Mouse (Mus musculus): ENCODE measurements around the gene Calr3. TPM values are rescaled to one million over a fixed set of nuclear protein-coding genes. Genes with fewer than 3 reads are reported as not detected.

The Calr3 gene
- polyA plus RNA-seq, 1 experiment from 2014 or later: 1.4 TPM

- no peak for ATAC-seq (ENCODE audit: low FRiP score, low read depth)
- H3K27ac ChIP-seq: no peak overlapping the region
- no peak overlapping the region for H3K4me3 ChIP-seq
- 54% methylated on average over 1 of the region's 1 CpGs for WGBS
- H3K4me2 ChIP-seq (replicated peaks): no peak overlapping the region
- H3K27me3 ChIP-seq: no peaks in the 10 kb centered on the region
- no peak overlapping the region for H3K9ac ChIP-seq
- H3K4me1 ChIP-seq: peaks cover 35% of the 10 kb centered on the region
- no peaks in the 10 kb centered on the region for H3K9me3 ChIP-seq
- H3K36me3 ChIP-seq: no peaks in the 10 kb centered on the region; the same call in 1 of the 2 replicates
Measured at GRCm38 (mm10) chr8:72422926-72423325, 20.7 kb downstream of the Calr3 start.

GRCm38 (mm10) chr8:72421362-72422335 is 22.0 kb downstream of the Calr3 start, which contains the start of gene Eps15l1:
Gene Eps15l1 (minus strand): TSS chr8:72421460.
- peak within 1 kb of the TSS; percentile 85 for H3K4me2 ChIP-seq (replicated peaks)
- no peaks in the 10 kb centered on the region; the same call in 1 of the 2 replicates for H3K36me3 ChIP-seq
- H3K27me3 ChIP-seq: no peaks in the 10 kb centered on the region
- peaks cover 48% of the 10 kb centered on the region for H3K4me1 ChIP-seq
- peak; percentile 97 for ATAC-seq (ENCODE audit: low FRiP score, low read depth)
- under 1% methylated on average over 48 of the region's 48 CpGs for WGBS
- H3K9me3 ChIP-seq: no peaks in the 10 kb centered on the region
- H3K9ac ChIP-seq: peak within 1 kb of the TSS; percentile 88
- peak within 1 kb of the TSS; percentile 83 for H3K4me3 ChIP-seq
- peak within 1 kb of the TSS; percentile 94 for H3K27ac ChIP-seq

GRCm38 (mm10) chr8:72420571-72421361 is 22.9 kb downstream of the Calr3 start:
- no peaks in the 10 kb centered on the region for H3K9me3 ChIP-seq
- peak overlapping the region; percentile 88 for H3K9ac ChIP-seq
- ATAC-seq (ENCODE audit: low FRiP score, low read depth): peak; percentile 54
- no peaks in the 10 kb centered on the region; the same call in 1 of the 2 replicates for H3K36me3 ChIP-seq
- peaks cover 53% of the 10 kb centered on the region for H3K4me1 ChIP-seq
- peak overlapping the region; percentile 77 for H3K27ac ChIP-seq
- peak overlapping the region; percentile 83 for H3K4me3 ChIP-seq
- H3K4me2 ChIP-seq (replicated peaks): peak overlapping the region; percentile 85
- 1% methylated on average over 52 of the region's 73 CpGs for WGBS
- no peaks in the 10 kb centered on the region for H3K27me3 ChIP-seq

GRCm38 (mm10) chr8:72418073-72418472 is 25.6 kb downstream of the Calr3 start:
- ATAC-seq (ENCODE audit: low FRiP score, low read depth): no peak
- Histone ChIP-seq H3K9ac (0 out of 2 replicates have a peak overlapping the region, but pooled peaks have one; percentile 26), H3K36me3 (peaks cover 9% of the 10 kb centered on the region)

GRCm38 (mm10) chr8:72415252-72415651 is 28.4 kb downstream of the Calr3 start:
- no peak overlapping the region for H3K9ac ChIP-seq
- H3K9me3 ChIP-seq: no peaks in the 10 kb centered on the region
- 72% methylated on average over 2 of the region's 2 CpGs for WGBS
- H3K4me1 ChIP-seq: peaks cover 55% of the 10 kb centered on the region
- no peak for ATAC-seq (ENCODE audit: low FRiP score, low read depth)
- peaks cover 21% of the 10 kb centered on the region for H3K36me3 ChIP-seq
- no peak overlapping the region for H3K4me2 ChIP-seq (replicated peaks)
- H3K4me3 ChIP-seq: no peak overlapping the region
- no peak overlapping the region for H3K27ac ChIP-seq
- no peaks in the 10 kb centered on the region for H3K27me3 ChIP-seq

More at GRCm38 (mm10) chr8:72418073-72418472, 25.6 kb downstream of the Calr3 start:
- Histone ChIP-seq H3K4me1 (peaks cover 66% of the 10 kb centered on the region), H3K9me3 (no peaks in the 10 kb centered on the region), H3K27me3 (no peaks in the 10 kb centered on the region), H3K27ac (no peak overlapping the region), H3K4me2 (replicated peaks) (no peak overlapping the region), H3K4me3 (no peak overlapping the region)
- WGBS: 96% methylated on average over 4 of the region's 4 CpGs

GRCm38 (mm10) chr8:72413839-72414238 is 29.8 kb downstream of the Calr3 start:
- no peaks in the 10 kb centered on the region for H3K27me3 ChIP-seq
- no peak overlapping the region for H3K27ac ChIP-seq
- peaks cover 41% of the 10 kb centered on the region for H3K4me1 ChIP-seq
- H3K4me2 ChIP-seq (replicated peaks): no peak overlapping the region
- peaks cover 21% of the 10 kb centered on the region for H3K36me3 ChIP-seq
- H3K9me3 ChIP-seq: no peaks in the 10 kb centered on the region
- H3K9ac ChIP-seq: no peak overlapping the region
- H3K4me3 ChIP-seq: no peak overlapping the region
- ATAC-seq (ENCODE audit: low FRiP score, low read depth): no peak
- 87% methylated on average over 7 of the region's 7 CpGs for WGBS

GRCm38 (mm10) chr8:72409443-72409842 is 34.2 kb downstream of the Calr3 start:
- no peak for ATAC-seq (ENCODE audit: low FRiP score, low read depth)
- H3K9me3 ChIP-seq: no peaks in the 10 kb centered on the region
- 65% methylated on average over 3 of the region's 3 CpGs for WGBS
- no peak overlapping the region for H3K4me3 ChIP-seq
- H3K4me2 ChIP-seq (replicated peaks): no peak overlapping the region
- no peak overlapping the region for H3K9ac ChIP-seq
- H3K36me3 ChIP-seq: peaks cover 18% of the 10 kb centered on the region
- no peaks in the 10 kb centered on the region for H3K27me3 ChIP-seq
- H3K4me1 ChIP-seq: peaks cover 8% of the 10 kb centered on the region; the same call in 1 of the 2 replicates
- H3K27ac ChIP-seq: no peak overlapping the region

- H3K27ac ChIP-seq: no peak overlapping the region
- no peaks in the 10 kb centered on the region for H3K9me3 ChIP-seq
- 82% methylated on average over 1 of the region's 1 CpGs for WGBS
Measured at GRCm38 (mm10) chr8:72407878-72408277, 35.8 kb downstream of the Calr3 start.

GRCm38 (mm10) chr8:72402981-72403380 is 40.7 kb downstream of the Calr3 start:
- WGBS: 90% methylated on average over 3 of the region's 3 CpGs

More at GRCm38 (mm10) chr8:72407878-72408277, 35.8 kb downstream of the Calr3 start:
- Histone ChIP-seq H3K4me3 (no peak overlapping the region), H3K4me2 (replicated peaks) (no peak overlapping the region), H3K27me3 (no peaks in the 10 kb centered on the region), H3K9ac (no peak overlapping the region), H3K36me3 (peaks cover 12% of the 10 kb centered on the region), H3K4me1 (0 out of 2 replicates have a peak, but pooled peaks cover 5% of the 10 kb centered on the region)
- no peak for ATAC-seq (ENCODE audit: low FRiP score, low read depth)

GRCm38 (mm10) chr8:72401381-72401780 is 42.3 kb downstream of the Calr3 start:
- no peaks in the 10 kb centered on the region for H3K9me3 ChIP-seq
- no peak overlapping the region for H3K4me2 ChIP-seq (replicated peaks)
- no peak overlapping the region for H3K9ac ChIP-seq
- no peak overlapping the region for H3K27ac ChIP-seq
- H3K4me3 ChIP-seq: no peak overlapping the region
- 88% methylated on average over 1 of the region's 1 CpGs for WGBS
- H3K4me1 ChIP-seq: 0 out of 2 replicates have a peak, but pooled peaks cover 5% of the 10 kb centered on the region
- ATAC-seq (ENCODE audit: low FRiP score, low read depth): no peak
- peaks cover 36% of the 10 kb centered on the region for H3K36me3 ChIP-seq
- no peaks in the 10 kb centered on the region for H3K27me3 ChIP-seq

More at GRCm38 (mm10) chr8:72402981-72403380, 40.7 kb downstream of the Calr3 start:
- H3K4me3 ChIP-seq: no peak overlapping the region
- no peak overlapping the region for H3K9ac ChIP-seq
- H3K4me1 ChIP-seq: 0 out of 2 replicates have a peak, but pooled peaks cover 5% of the 10 kb centered on the region
- no peak overlapping the region for H3K4me2 ChIP-seq (replicated peaks)
- peaks cover 20% of the 10 kb centered on the region for H3K36me3 ChIP-seq
- no peak overlapping the region for H3K27ac ChIP-seq
- ATAC-seq (ENCODE audit: low FRiP score, low read depth): no peak
- no peaks in the 10 kb centered on the region for H3K27me3 ChIP-seq
- H3K9me3 ChIP-seq: no peaks in the 10 kb centered on the region

GRCm38 (mm10) chr8:72385737-72386136 is 57.9 kb downstream of the Calr3 start:
- no peak for ATAC-seq (ENCODE audit: low FRiP score, low read depth)
- no peaks in the 10 kb centered on the region for H3K4me1 ChIP-seq
- no peaks in the 10 kb centered on the region for H3K9me3 ChIP-seq
- no peak overlapping the region for H3K9ac ChIP-seq
- H3K4me3 ChIP-seq: no peak overlapping the region
- no peak overlapping the region for H3K27ac ChIP-seq
- H3K27me3 ChIP-seq: no peaks in the 10 kb centered on the region
- peaks cover 99% of the 10 kb centered on the region for H3K36me3 ChIP-seq
- 91% methylated on average over 2 of the region's 2 CpGs for WGBS
- H3K4me2 ChIP-seq (replicated peaks): no peak overlapping the region

Data from limb, embryonic 13.5 days (tissue).